Mouse (Mus musculus) adrenal gland (tissue): ENCODE measurements around the gene Hecw2.

Source experiments
- intact Hi-C: fragments of 180-260 bp; cut with DNase I; formaldehyde crosslinking; loops from one replicate; pipeline ENCODE4 v1.15.1; 2025
- long read RNA-seq, 2 experiments: library from polyadenylated mRNA; unstranded; transcript quantifications; one replicate each; pipeline ENCODE4 v2.0.0; 2020; ENCODE audit warnings: borderline replicate concordance in 1 of 2; ENCODE audit not compliant: insufficient replicate concordance in 1 of 2

Gene Hecw2
- long read RNA-seq, experiment 1, partial matches to known transcripts = 0 of 5 reads
- long read RNA-seq, experiment 1, other reads (novel, unspliced or antisense) = 5 of 5 reads
- long read RNA-seq, experiment 2, partial matches to known transcripts = 0 of 2 reads
- long read RNA-seq, experiment 2, other reads (novel, unspliced or antisense) = 2 of 2 reads

DNA sequence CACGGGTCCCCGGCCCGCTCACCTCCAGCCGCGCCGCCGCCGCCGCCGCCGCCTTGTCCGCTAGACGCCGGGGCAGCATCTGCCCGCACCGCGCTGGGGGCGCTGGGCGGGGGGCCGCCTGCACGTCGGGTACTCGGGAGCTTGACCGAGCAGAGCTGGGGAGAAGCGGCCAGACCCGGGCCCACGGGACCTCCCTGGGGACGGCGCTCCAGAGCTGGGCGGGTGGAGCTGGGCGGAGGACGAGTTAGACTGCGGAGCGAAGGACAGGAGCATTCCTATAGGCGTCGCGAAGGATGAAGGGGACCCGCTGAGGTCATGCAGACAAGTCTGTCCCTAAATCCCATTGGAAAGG, at the start of gene Hecw2:
Hecw2 (minus strand) TSS at position 215 of the 352 bp plus-strand sequence.
- intact Hi-C loops = no loop called here

DNA sequence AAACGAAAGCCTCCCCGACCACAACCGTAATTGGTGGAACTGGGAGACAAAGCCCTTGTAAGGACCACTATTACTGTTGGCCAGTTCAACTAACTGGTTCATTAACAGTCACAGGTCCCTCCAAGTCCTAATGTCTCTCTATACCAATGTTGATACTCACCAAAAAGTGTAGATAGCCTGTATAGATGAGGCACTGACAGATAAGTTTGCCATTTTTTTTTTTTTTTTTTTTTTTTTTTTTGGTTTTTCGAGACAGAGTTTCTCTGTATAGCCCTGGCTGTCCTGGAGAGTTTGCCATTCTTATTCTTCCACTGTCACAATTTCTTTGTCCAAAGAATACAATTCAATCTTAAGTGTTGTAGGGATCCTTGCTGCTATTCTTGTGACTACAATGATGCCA, 47.8 kb upstream of the Hecw2 start:
- intact Hi-C loops = no loop called here

DNA sequence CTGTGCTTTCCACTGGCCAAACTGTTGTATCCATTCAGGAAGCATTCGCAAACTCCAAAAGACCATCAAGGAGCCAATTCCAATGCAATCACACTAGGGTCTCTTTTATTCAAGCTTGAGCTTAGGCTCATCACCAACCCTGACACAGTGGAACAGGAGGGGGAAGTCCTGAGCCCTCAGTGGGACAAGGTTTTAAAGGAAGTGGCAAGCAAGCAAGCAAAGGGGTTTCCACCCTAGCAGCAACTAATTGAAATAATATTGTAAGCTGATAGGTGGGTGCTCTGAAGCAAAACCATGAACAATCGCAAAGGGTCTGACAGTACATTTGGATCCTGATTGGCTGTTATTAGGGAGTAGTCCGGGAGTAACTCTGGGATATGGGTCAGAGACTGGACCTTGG, 25.3 kb upstream of the Hecw2 start:
- intact Hi-C loops = no loop called here

- intact Hi-C loops = no loop called here
Measured at GRCm38 (mm10) chr1:54194183-54194953, 600 bp downstream of the Hecw2 start.

GRCm38 (mm10) chr1:54193191-54193770, 1.7 kb downstream of the Hecw2 start:
- intact Hi-C loops = no loop called here

DNA sequence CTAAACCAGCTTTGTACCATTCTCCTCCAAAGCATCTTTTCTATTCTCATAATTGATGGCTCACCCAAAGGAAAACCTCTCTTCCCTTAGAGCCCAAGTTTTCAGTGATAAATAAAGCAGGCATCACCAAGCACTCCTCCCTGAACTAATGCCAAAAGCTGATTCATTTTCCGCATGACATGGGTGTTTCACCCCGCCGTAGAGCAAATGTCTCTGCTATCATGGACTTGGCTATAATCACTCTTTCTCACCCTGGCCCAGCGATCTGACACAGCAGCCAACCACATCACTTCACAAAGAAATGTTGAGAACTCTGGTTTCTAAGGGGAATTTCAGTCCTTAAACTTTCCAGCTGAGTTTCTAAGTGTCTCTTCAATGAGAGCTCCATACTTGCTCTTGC, 7.4 kb downstream of the Hecw2 start:
- intact Hi-C loops = no loop called here

DNA sequence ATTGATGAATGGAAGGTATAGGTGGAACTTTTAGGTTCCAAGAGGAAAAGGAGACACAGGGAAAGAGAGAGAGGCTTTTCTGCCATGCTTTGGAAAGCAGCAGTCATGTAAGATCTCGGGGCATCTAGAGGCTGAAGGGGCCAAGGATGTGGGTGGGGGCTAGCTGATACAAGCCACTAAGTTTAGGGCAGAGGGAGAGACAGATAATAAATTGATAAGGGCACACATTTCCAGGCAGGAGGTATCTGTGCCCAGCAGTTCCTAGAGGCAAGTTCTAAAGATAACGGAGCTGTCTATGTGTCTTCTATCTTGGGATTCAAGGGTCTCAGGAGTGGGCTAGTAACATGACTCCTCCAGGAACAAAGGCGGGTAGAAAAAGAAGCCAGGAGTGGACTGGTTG, 8.6 kb downstream of the Hecw2 start:
- intact Hi-C loops = no loop called here

GRCm38 (mm10) chr1:54180663-54181062, 14.3 kb downstream of the Hecw2 start:
- intact Hi-C loops = no loop called here

- intact Hi-C loops = no loop called here
Measured at GRCm38 (mm10) chr1:54179179-54179578, 15.8 kb downstream of the Hecw2 start.

DNA sequence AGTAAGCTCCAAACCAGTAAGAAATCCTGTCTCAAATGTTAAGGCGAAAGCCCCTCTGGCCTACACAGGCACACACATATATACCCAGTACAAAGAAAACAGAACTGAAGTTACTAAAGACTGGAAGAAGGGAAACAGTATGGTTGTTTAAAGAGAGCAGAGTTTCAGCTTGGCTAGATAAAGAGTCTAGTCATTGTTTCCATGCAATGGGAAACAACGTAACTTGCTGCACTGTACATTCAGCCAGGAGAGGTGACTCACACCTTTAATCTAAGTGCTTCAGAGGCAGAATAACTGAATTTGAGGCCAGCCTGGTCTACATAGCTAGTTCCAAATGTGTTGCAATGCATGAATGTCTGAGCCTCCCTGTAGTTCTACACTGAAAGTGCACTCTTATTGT, 18.4 kb downstream of the Hecw2 start:
- intact Hi-C loops = no loop called here

- intact Hi-C loops = no loop called here
Measured at GRCm38 (mm10) chr1:54168014-54168413, 27.0 kb downstream of the Hecw2 start.

GRCm38 (mm10) chr1:54159531-54159930, 35.4 kb downstream of the Hecw2 start:
- intact Hi-C loops = no loop called here

DNA sequence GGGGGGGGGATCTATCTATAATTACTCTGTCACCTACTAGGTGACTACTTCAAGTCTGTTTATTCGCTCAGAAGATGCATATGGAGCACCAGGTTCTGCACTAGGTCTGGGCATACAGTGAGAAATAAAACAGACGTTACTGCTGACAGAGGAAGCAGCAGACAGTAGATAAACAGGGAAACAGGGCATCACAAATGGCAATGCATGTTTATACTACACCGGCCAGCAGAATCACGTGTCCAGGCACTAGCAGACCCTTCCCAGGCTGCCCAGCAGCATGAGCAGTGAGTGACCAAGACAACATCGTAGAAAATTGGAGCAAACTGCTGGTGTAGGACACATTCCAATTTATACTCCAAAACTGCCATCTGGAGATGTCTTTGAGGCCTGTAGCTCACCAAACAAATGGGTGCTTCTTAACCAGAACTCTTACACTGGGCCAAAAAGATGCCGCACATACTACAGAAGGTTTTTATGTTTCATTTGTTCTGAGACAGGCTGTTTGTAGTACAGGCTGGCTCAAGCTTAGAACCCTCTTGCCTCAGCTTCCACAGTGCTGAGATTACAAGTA, 41.7 kb downstream of the Hecw2 start:
- intact Hi-C loops = no loop called here

- intact Hi-C loops = no loop called here
Measured at GRCm38 (mm10) chr1:54145106-54145505, 49.9 kb downstream of the Hecw2 start.

DNA sequence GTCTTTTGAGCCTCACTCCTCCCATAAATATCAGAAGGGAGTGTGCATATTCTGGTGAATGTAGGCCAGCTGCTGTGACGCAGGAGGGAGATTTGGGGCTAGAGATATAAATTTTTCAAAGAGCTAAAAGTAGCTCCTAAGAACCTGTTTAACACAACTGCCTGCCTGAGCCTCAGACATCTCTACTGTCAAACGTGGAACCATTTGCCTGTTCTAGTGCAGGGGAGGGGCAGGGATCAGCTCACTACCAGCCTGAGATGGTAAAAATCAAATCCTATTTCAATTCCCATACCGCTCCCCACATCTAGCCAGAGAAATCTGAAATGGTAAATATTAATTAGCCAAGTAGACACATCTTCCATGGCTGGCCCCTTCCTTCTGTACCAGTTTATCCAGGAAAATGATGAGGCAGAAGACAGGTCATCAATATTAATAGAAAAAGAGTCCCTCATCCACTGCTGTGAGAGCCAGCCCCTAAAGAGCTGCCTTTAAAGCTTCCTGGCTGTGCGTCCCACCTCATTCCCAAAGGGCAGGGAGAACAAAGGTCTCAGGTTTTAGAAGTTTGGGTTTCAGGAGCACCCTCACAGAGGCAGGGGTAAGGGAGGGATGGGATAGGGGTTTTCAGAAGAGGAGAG, 61.0 kb downstream of the Hecw2 start:
- intact Hi-C loops = no loop called here

GRCm38 (mm10) chr1:54128714-54129431, 66.1 kb downstream of the Hecw2 start:
- intact Hi-C loops = no loop called here

- intact Hi-C loops = no loop called here
Measured at GRCm38 (mm10) chr1:54126991-54127742, 67.8 kb downstream of the Hecw2 start.

DNA sequence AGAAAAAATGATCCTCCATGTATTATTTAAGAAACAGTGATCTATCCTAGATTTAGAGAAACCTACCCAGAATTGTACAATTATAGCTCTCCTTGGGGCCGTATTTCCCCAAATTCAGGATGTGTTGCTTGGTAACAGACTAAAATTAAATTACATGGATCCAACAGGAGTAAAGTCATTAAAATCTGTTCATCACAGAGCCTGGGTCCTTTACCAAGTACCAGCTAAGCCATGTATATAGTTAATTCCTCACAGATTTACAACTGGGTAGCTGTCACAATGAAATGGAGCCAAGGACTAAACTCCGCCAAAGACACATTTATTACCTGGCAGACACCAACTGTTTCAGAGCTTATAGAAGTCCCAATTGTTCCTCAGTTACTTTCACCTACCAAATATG, 72.4 kb downstream of the Hecw2 start:
- intact Hi-C loops = no loop called here

- intact Hi-C loops = no loop called here
Measured at GRCm38 (mm10) chr1:54121071-54121730, 73.8 kb downstream of the Hecw2 start.
